In the genomic region with DNA sequence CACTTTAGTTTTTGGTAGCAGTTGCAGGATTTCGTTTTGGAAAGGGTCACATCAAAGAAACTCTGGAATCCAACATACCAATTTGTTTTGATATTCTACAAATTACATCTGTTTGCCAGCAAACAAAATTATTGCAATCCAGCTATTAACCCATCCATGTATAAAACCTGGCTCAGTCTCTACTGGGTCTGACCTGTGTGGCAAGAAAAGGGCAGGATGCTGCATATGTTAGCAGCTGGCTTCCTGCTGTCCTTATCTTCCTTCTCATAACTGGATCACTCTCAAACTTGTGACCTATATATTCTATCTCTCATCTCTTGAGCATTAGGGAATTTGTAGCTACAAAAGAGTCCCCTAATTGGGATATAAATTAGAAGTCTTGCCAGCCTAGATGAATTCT, we compare ENCODE assay signal across 23 mouse cellular contexts.
"Had no signal": no experiment of that assay in that cellular context is flagged by ENCODE, and none has a peak within 500 bp of the region (broad histone marks: within the 10 kb centered on the region; RNA-seq: fewer than 3 reads in every experiment).

No protein-coding gene starts in this region.

- H3K4me1 ChIP-seq: heart, embryonic 13.5 days; heart, embryonic 15.5 days; hindbrain, embryonic 13.5 days; hindbrain, embryonic 15.5 days; limb, embryonic 10.5 days; limb, embryonic 12.5 days had no signal

- H3K27ac ChIP-seq: heart, adult 2 months; heart, embryonic 13.5 days; heart, embryonic 15.5 days; hindbrain, embryonic 13.5 days; hindbrain, embryonic 15.5 days; hindbrain, postnatal 0 days; layer of hippocampus, adult 2 months; left cerebral cortex, adult 2 months; limb, embryonic 10.5 days; limb, embryonic 12.5 days had no signal

- H3K4me3 ChIP-seq: heart, adult 2 months; heart, embryonic 13.5 days; heart, embryonic 15.5 days; hindbrain, embryonic 13.5 days; hindbrain, embryonic 15.5 days; layer of hippocampus, adult 2 months; left cerebral cortex, adult 2 months; limb, embryonic 10.5 days; limb, embryonic 12.5 days had no signal

- H3K27me3 ChIP-seq: heart, embryonic 13.5 days; heart, embryonic 15.5 days; hindbrain, embryonic 13.5 days; hindbrain, embryonic 15.5 days; limb, embryonic 12.5 days had no signal

- H3K9ac ChIP-seq: forebrain, postnatal 0 days; heart, embryonic 13.5 days; heart, embryonic 15.5 days; hindbrain, embryonic 13.5 days; hindbrain, embryonic 15.5 days; limb, embryonic 12.5 days had no signal

- ATAC-seq: forebrain, postnatal 0 days; hindbrain, postnatal 0 days; intestine, embryonic 16.5 days had no signal

- H3K4me2 ChIP-seq: heart, embryonic 11.5 days; heart, embryonic 13.5 days; heart, embryonic 15.5 days; hindbrain, embryonic 13.5 days; hindbrain, embryonic 15.5 days; limb, embryonic 12.5 days had no signal

- H3K9me3 ChIP-seq: heart, embryonic 13.5 days; heart, embryonic 15.5 days; hindbrain, embryonic 13.5 days; hindbrain, embryonic 15.5 days; limb, embryonic 10.5 days; limb, embryonic 12.5 days had no signal

- DNase-seq: forebrain, postnatal 0 days; gastrocnemius, postnatal 14 days; gastrocnemius, postnatal 36 days; heart, adult 11 months; heart, adult 2 months; heart, postnatal 14 days; heart, postnatal 36 days; kidney, adult 11 months; kidney, adult 2 months; kidney, postnatal 10 days; kidney, postnatal 25 days; kidney, postnatal 4 days had no signal

- H3K36me3 ChIP-seq: heart, embryonic 13.5 days; heart, embryonic 15.5 days; hindbrain, embryonic 13.5 days; hindbrain, embryonic 15.5 days; limb, embryonic 10.5 days; limb, embryonic 12.5 days had no signal
